8 mouse cellular contexts compared by ENCODE assay signal in genomic region chr2:39268357-39268756, GRCm38 (mm10). TPM values are rescaled to one million over a fixed set of nuclear protein-coding genes. Genes with fewer than 3 reads are reported as not detected.
DNase-seq lines count a peak whose midpoint lies in the region; ATAC-seq lines count a peak whose summit lies in the region.

No protein-coding gene starts in this region.

- no peak overlapping the region for H3K9ac ChIP-seq in midbrain, embryonic 11.5 days (ENCODE audit: low read length)
- H3K9ac ChIP-seq in midbrain, embryonic 16.5 days (ENCODE audit: low read depth, low read length) = no peak overlapping the region

- no peak overlapping the region for H3K4me2 ChIP-seq in midbrain, embryonic 11.5 days
- H3K4me2 ChIP-seq in midbrain, embryonic 16.5 days (ENCODE audit: low read length) = no peak overlapping the region

- peak; percentile 62; the same call in 1 of the 2 replicates for ATAC-seq in midbrain, embryonic 11.5 days (ENCODE audit: low FRiP score)
- ATAC-seq in midbrain, embryonic 16.5 days = no peak
- ATAC-seq in common myeloid progenitor, adult 5-6 weeks (replicated peaks; ENCODE audit: low read depth, poor library complexity, severe bottlenecking) = peak; percentile 93

- WGBS in midbrain, embryonic 11.5 days = 66% methylated on average over 3 of the region's 3 CpGs
- WGBS in midbrain, embryonic 16.5 days = 58% methylated on average over 3 of the region's 3 CpGs

- no peaks in the 10 kb centered on the region for H3K36me3 ChIP-seq in midbrain, embryonic 11.5 days (ENCODE audit: control insufficient read depth, insufficient read depth, low read length)
- H3K36me3 ChIP-seq in midbrain, embryonic 16.5 days (ENCODE audit: control insufficient read depth, insufficient read depth, low read length) = no peaks in the 10 kb centered on the region

- no peaks in the 10 kb centered on the region for H3K4me1 ChIP-seq in midbrain, embryonic 11.5 days (ENCODE audit: control insufficient read depth, insufficient read depth, low read length)
- H3K4me1 ChIP-seq in midbrain, embryonic 16.5 days (ENCODE audit: control insufficient read depth, insufficient read depth, low read length) = no peaks in the 10 kb centered on the region

- no peak overlapping the region for H3K27ac ChIP-seq in midbrain, embryonic 11.5 days (ENCODE audit: low read depth, low read length)
- no peak overlapping the region for H3K27ac ChIP-seq in midbrain, embryonic 16.5 days (ENCODE audit: low read length)

- H3K9me3 ChIP-seq in midbrain, embryonic 11.5 days (ENCODE audit: control insufficient read depth, low read length) = no peaks in the 10 kb centered on the region
- H3K9me3 ChIP-seq in midbrain, embryonic 16.5 days (replicated peaks; ENCODE audit: control insufficient read depth, low read length, poor library complexity, severe bottlenecking) = no peaks in the 10 kb centered on the region

- H3K4me3 ChIP-seq in midbrain, embryonic 11.5 days (ENCODE audit: low read depth, low read length) = no peak overlapping the region
- H3K4me3 ChIP-seq in midbrain, embryonic 16.5 days (ENCODE audit: low read depth, low read length) = no peak overlapping the region

- no peaks in the 10 kb centered on the region for H3K27me3 ChIP-seq in midbrain, embryonic 11.5 days (ENCODE audit: control insufficient read depth, insufficient read depth, low read length)
- H3K27me3 ChIP-seq in midbrain, embryonic 16.5 days (ENCODE audit: control insufficient read depth, insufficient read depth, low read depth, low read length) = no peaks in the 10 kb centered on the region

- peak; percentile 8 to 16 for DNase-seq in cerebellum, postnatal 36 days
- no peak for DNase-seq in cerebellum, adult 9-11 months
- no peak for DNase-seq in midbrain, embryonic 11.5 days (ENCODE audit: low spot score, missing footprints)
- peak; percentile 20 to 31 for DNase-seq in kidney, postnatal 4 days
- peak; percentile 14 for DNase-seq in neural tube, embryonic 10.5 days (ENCODE audit: extremely low spot score, low spot score)
- no peak for DNase-seq in gastrocnemius, postnatal 10 days

RNA-seq across cellular contexts. Expression of gene Ppp6c, which starts 42.1 kb away (rescaled TPM):
- 92.7 and 110 TPM in 2 replicates for polyA plus RNA-seq in midbrain, embryonic 11.5 days (2014; fragmentation: Nextera tagmentation; extraction: Ambion mirVana)
- 70.7 and 74.3 TPM in 2 replicates for polyA plus RNA-seq in midbrain, embryonic 16.5 days (2015; fragmentation: Nextera tagmentation; extraction: Ambion mirVana)
- 43.6 and 67.2 TPM in 2 replicates for total RNA-seq in common myeloid progenitor, adult 5-6 weeks (2017)
- 10 to 100 TPM; 63.5 to 68.9 TPM for total RNA-seq in gastrocnemius, postnatal 10 days (2021)

Comparison
In these comparisons a context has a peak if more than half of its experiments do, and no peak if none do; other contexts are left out.
1. DNase-seq: peak in cerebellum, postnatal 36 days (2 of 2), kidney, postnatal 4 days (2 of 2) and neural tube, embryonic 10.5 days (single experiment); none in cerebellum, adult 9-11 months (single experiment), midbrain, embryonic 11.5 days (single experiment) and gastrocnemius, postnatal 10 days (single experiment).